Mouse (Mus musculus) left cerebral cortex, postnatal 36 days (tissue): ENCODE results near the gene Olfr74. TPM values are rescaled to one million over a fixed set of nuclear protein-coding genes. Genes with fewer than 3 reads are reported as not detected.
"Not testable (repeated sequence)": the region's sequence is repeated elsewhere in the genome, so short reads cannot be mapped to it uniquely, and the experiment has no call there.

Source experiments
- DNase-seq, 2 experiments: peaks; one replicate each; pipeline ENCODE4 v3.0.0; 2021 to 2022; ENCODE audit warnings: low spot score in 2 of 2, mixed read lengths in 1 of 2
- intact Hi-C: fragments of 180-260 bp; cut with DNase I; formaldehyde crosslinking; loops from one replicate; pipeline ENCODE4 v1.15.1; 2025
- total RNA-seq, 2 experiments: library from RNA; stranded (reverse); gene quantifications; 2 replicates each; pipeline ENCODE4 v1.2.3; 2021

The Olfr74 gene
- total RNA-seq: not detected

DNA sequence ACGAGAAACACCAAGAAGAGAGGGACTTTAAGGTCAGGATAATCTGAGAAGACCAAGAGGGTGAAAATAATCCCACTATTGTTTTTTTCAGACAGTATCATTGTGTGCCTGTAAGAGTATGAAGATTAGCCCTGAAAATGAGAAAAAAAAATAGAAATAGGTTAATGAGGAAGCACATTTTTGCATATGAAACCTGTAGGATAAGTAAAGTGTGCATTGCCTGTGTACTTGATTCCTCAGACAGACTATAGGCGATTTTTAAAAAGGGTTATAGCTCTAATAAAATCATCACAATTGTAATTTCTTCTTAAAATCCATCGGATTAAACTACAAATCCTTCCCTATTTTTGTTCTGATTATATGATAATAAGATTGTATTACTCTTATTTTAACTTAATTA, at the start of gene Olfr74:
Gene Olfr74, minus strand, starts transcription at position 101 of the 400 bp plus-strand sequence.
- DNase-seq: no peak
- intact Hi-C loops: no loop called here

GRCm38 (mm10) chr2:88022474-88022873, 48.0 kb upstream of the Olfr74 start, which contains the start of gene Olfr1161:
TSS of gene Olfr1161 (plus strand) at chr2:88022774.
- intact Hi-C loops, DNase-seq: not testable (repeated sequence)

DNA sequence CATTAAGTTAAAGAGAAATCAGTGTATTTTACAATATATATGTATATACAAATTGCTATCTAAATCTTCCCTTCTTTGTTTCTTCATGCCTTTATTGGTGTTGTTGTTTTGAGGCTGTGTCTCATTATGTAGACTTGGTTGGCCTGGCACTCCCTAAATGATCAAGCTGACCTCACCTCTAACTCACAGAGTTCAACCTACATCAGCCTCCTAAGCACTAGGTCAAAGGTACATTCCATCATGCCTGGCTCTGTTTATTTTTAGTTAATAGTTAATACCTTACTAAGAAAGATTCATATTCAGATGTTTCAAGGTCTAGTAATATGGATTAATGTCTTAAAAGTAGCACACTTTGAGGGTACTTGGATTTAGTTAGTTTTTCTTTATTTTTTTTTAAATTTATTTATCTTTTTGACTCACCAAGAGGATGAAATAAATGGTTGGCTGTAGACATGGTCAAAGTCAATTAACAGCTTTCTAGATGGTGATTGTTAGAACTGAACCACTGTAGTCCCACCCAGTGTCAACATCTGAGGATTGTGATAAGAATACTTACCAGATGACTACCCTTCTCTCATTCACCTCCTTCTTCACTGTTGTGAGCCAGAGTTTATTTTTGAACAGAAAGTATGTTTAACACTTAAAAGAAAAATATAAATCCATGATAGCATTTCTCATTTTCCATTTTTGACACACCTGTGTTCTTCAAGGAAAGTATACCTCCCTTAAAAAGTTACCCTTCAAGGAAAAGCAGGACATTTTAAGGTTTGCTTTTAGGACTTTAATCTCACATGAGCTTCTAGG, 33.3 kb upstream of the Olfr74 start, which contains the start of gene Olfr1160:
Gene Olfr1160, minus strand, starts transcription at position 754 of the 804 bp plus-strand sequence.
- intact Hi-C loops: no loop called here
- DNase-seq: no peak

DNA sequence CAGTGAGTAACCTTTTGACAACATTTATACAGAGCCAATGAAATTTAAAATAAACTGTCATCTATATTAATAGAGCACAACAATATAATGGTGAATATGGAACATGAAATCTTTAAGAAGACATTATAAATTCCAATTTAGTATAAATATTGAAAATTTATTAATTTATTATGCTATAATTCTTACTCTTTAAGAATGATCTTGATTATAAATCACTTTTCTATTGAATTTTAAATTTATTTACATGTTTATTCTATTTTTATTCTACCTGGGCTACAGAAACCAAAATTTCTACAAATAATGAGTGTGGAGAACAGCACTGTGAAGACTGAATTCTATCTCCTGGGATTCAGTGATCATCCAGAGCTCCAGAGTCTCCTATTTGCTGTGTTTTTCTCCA, 15.3 kb upstream of the Olfr74 start, which contains the start of gene Olfr1158:
Gene Olfr1158, plus strand, starts transcription at position 301 of the 400 bp plus-strand sequence.
- no peak for DNase-seq
- intact Hi-C loops: no loop called here

GRCm38 (mm10) chr2:87968199-87968598, 6.3 kb downstream of the Olfr74 start, which contains the start of gene Olfr1157:
TSS of gene Olfr1157 (minus strand) at chr2:87968299.
- intact Hi-C loops: no loop called here
- no peak for DNase-seq

DNA sequence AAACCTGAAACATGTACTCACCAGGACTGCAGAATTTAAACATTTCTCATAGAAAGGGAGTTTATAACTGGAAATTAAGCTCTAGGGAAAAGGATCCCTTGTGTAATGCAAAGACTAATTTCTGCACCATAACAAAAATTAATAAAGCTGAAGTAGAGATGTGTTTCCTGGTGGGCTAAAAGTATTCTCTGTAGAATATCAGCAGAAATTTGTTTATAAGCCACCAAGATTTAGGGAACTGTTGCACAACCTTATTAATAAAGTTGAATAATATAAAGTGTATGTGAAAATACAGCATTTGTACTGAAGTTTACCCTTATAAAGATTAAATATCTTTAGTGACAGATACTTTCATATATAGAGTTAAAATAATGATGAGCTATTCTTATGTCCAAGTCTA, 21.5 kb downstream of the Olfr74 start, which contains the start of gene Olfr1156:
Gene Olfr1156, minus strand, starts transcription at position 101 of the 400 bp plus-strand sequence.
- intact Hi-C loops: no loop called here
- no peak for DNase-seq

GRCm38 (mm10) chr2:87945037-87945436, 29.4 kb downstream of the Olfr74 start, which contains the start of gene Olfr1155:
TSS of gene Olfr1155 (minus strand) at chr2:87945137.
- no peak for DNase-seq
- intact Hi-C loops: no loop called here

Other genes with a start within 250 kb of the Olfr74 start
- gene Olfr1138, start 234.7 kb downstream of the Olfr74 start, total RNA-seq: not detected
- not detected for gene Olfr1140, start 230.9 kb downstream of the Olfr74 start, total RNA-seq
- not detected for gene Olfr1141, start 220.7 kb downstream of the Olfr74 start, total RNA-seq
- gene Olfr152, start 195.2 kb downstream of the Olfr74 start, total RNA-seq: not detected
- gene Olfr1143, start 174.1 kb downstream of the Olfr74 start, total RNA-seq: not detected
- gene Olfr1145, start 164.8 kb downstream of the Olfr74 start, total RNA-seq: not detected
- not detected for gene Olfr1148, start 144.1 kb downstream of the Olfr74 start, total RNA-seq
- gene Olfr1150-ps1, start 130.7 kb downstream of the Olfr74 start, total RNA-seq: not detected
- not detected for gene Olfr1151, start 118.8 kb downstream of the Olfr74 start, total RNA-seq
- gene Olfr1152, start 108.2 kb downstream of the Olfr74 start, total RNA-seq: not detected
- gene Olfr1153, start 79.7 kb downstream of the Olfr74 start, total RNA-seq: not detected
- gene Olfr1154, start 69.5 kb downstream of the Olfr74 start, total RNA-seq: not detected
- gene Olfr1155, start 29.5 kb downstream of the Olfr74 start, total RNA-seq: not detected
- gene Olfr1156, start 21.6 kb downstream of the Olfr74 start, total RNA-seq: not detected
- gene Olfr1157, start 6.4 kb downstream of the Olfr74 start, total RNA-seq: not detected
- gene Olfr1158, start 15.4 kb upstream of the Olfr74 start, total RNA-seq: not detected
- not detected for gene Olfr1160, start 33.6 kb upstream of the Olfr74 start, total RNA-seq
- gene Olfr1161, start 48.1 kb upstream of the Olfr74 start, total RNA-seq: not detected
- not detected for gene Olfr73, start 63.0 kb upstream of the Olfr74 start, total RNA-seq
- not detected for gene Olfr1162, start 76.5 kb upstream of the Olfr74 start, total RNA-seq
- gene Olfr1163, start 97.2 kb upstream of the Olfr74 start, total RNA-seq: not detected
- gene Olfr1164, start 119.3 kb upstream of the Olfr74 start, total RNA-seq: not detected
- gene Olfr1166, start 153.6 kb upstream of the Olfr74 start, total RNA-seq: not detected
- not detected for gene Olfr1167, start 180.5 kb upstream of the Olfr74 start, total RNA-seq
- not detected for gene Olfr1168, start 207.2 kb upstream of the Olfr74 start, total RNA-seq